Mouse (Mus musculus) midbrain, embryonic 11.5 days (tissue): ENCODE data around the gene Gif. TPM values are rescaled to one million over a fixed set of nuclear protein-coding genes. Genes with fewer than 3 reads are reported as not detected.

Experiments
- ATAC-seq: fragments of 200-750 bp; cut with Nextera tagmentation; 2 replicates; pipeline ENCODE4 v1.8.0; 2017; ENCODE audit warnings: moderate TSS enrichment, moderate library complexity; ENCODE audit not compliant: low FRiP score
- DNase-seq: peaks from one replicate; pipeline ENCODE4 v3.0.0; 2015; ENCODE audit warnings: low spot score; ENCODE audit errors: missing footprints
- H3K27ac ChIP-seq: fragments of 300-500 bp; sonication (generic); 2 replicates; pipeline ENCODE4 v1.5.1; 2014; ENCODE audit warnings: low read depth, low read length
- H3K27me3 ChIP-seq: fragments of 300-500 bp; sonication (generic); 2 replicates; pipeline ENCODE4 v1.6.1; 2014; ENCODE audit warnings: mild to moderate bottlenecking, low read length, moderate library complexity, mixed read lengths; ENCODE audit not compliant: control insufficient read depth, insufficient read depth
- H3K36me3 ChIP-seq: fragments of 300-500 bp; sonication (generic); 2 replicates; pipeline ENCODE4 v1.6.1; 2014; ENCODE audit warnings: mild to moderate bottlenecking, low read length, moderate library complexity, mixed read lengths; ENCODE audit not compliant: control insufficient read depth, insufficient read depth
- H3K4me1 ChIP-seq: fragments of 300-500 bp; sonication (generic); 2 replicates; pipeline ENCODE4 v1.6.1; 2014; ENCODE audit warnings: low read length; ENCODE audit not compliant: control insufficient read depth, insufficient read depth
- H3K4me2 ChIP-seq: fragments of 300-500 bp; sonication (generic); 2 replicates; pipeline ENCODE4 v1.6.1; 2014; ENCODE audit warnings: mild to moderate bottlenecking, moderate library complexity
- H3K4me3 ChIP-seq: fragments of 300-500 bp; sonication (generic); 2 replicates; pipeline ENCODE4 v1.5.1; 2014; ENCODE audit warnings: low read depth, low read length
- H3K9ac ChIP-seq: fragments of 300-500 bp; sonication (generic); 2 replicates; pipeline ENCODE4 v1.6.1; 2014; ENCODE audit warnings: low read length
- H3K9me3 ChIP-seq: fragments of 300-500 bp; sonication (generic); 2 replicates; pipeline ENCODE4 v1.6.1; 2016; ENCODE audit warnings: low read length; ENCODE audit not compliant: control insufficient read depth
- WGBS: fragments of 180-500 bp; shearing (Covaris S2); extraction: QIAGEN DNeasy Blood & Tissue Kit; methylation state at CpG from one replicate; pipeline ENCODE4 v1.1.7; 2014; 5-methylcytosine and 5-hydroxymethylcytosine counted together
- polyA plus RNA-seq: library from polyadenylated mRNA; unstranded; fragments of >200 nt; fragmentation: Nextera tagmentation; extraction: Ambion mirVana; gene quantifications from 2 replicates; pipeline ENCODE4 v1.2.1, GENCODE M21; 2014

Gene Gif
- polyA plus RNA-seq, 1 experiment from 2014 or later, result not detected

DNA sequence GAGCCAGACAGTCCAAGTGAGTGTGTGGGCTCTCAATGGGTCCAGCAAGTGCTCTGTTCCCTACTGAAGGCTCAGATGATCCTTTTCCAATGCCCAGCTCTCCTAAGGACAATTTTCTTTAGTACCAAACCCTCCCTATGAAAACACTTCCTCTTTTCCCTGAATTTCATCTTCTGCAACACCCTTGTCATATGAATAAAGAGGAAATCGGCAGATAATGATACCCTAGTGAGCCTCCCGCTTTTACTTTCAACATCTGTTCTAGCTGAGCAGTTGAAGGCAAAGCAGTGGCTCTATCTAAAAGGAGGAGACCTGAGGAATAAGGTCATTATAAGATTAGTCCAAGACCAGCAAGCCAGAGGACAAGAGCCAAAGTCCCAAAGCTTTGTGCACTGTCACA lies 61.1 kb downstream of the Gif start:
- Histone ChIP-seq H3K27me3 (no peaks in the 10 kb centered on the region), H3K9me3 (no peaks in the 10 kb centered on the region), H3K4me3 (no peak overlapping the region), H3K4me2 (no peak overlapping the region), H3K27ac (no peak overlapping the region), H3K9ac (no peak overlapping the region), H3K4me1 (peaks cover 24% of the 10 kb centered on the region), H3K36me3 (no peaks in the 10 kb centered on the region)
- DNase-seq (no peak), ATAC-seq (no peak)
- 89% methylated on average over 2 of the region's 2 CpGs for WGBS

DNA sequence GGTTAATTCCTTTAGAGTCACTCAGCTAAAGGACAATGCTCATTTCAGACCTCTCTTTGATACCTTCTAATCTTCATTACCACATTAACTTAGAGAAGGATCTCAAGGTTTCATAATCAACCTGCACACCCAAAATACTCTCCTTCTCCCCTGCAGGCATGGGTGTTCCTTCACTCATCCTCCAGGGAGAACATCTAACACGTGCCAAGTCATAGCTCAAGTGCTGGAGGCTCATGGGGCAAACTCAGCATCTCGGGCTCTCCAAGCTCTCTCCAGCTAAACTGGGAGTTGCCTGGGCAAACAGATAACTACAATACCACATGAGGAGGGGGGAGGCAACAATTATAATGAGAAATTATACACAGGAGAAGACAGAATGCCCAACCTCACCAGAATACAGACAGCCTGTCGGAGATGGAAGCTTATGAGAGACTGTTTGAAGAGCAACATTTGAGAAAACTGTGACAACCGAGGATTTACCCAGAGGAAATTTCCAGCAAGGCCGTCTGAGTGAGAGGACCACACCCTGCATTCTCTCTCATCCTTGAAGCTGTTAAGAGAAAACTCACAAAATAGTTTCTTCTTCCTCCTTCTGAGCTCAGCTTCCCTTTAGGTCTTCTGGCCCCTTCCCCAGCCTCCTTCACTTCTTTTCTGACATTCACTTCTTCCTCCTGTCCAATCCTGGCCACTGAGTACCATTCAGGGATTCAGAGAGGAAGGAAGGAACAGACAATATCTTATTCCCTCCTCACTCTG lies 62.8 kb downstream of the Gif start:
- H3K4me3 ChIP-seq, result no peak overlapping the region
- DNase-seq (peak; percentile 84), ATAC-seq (no peak)
- H3K4me2 ChIP-seq, result no peak overlapping the region
- H3K36me3 ChIP-seq, result no peaks in the 10 kb centered on the region
- peaks cover 36% of the 10 kb centered on the region for H3K4me1 ChIP-seq
- H3K27me3 ChIP-seq, result no peaks in the 10 kb centered on the region
- H3K9ac ChIP-seq, result no peak overlapping the region
- 85% methylated on average over 5 of the region's 5 CpGs for WGBS
- no peaks in the 10 kb centered on the region for H3K9me3 ChIP-seq
- no peak overlapping the region for H3K27ac ChIP-seq

DNA sequence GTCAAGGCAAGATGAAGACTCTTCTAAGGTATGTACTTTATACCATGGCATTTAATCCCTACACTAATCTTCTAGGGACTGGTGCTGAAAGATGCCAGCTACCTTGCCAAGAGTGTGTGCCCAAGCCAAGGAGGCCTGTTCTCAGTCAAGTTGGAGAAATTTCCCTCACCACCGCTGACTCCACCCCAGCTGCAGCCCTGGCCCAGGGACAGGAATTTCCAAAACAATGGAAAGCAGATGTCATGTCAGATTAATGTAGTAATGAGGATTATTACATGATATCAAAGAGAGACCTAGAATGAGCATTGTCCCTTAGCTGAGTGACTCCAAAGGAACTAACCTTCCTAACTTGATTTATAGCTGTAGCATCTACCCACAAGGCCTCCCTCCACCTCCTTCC lies 63.5 kb downstream of the Gif start:
- Histone ChIP-seq H3K4me3 (no peak overlapping the region), H3K27ac (no peak overlapping the region; the same call in 1 of the 2 replicates), H3K4me1 (peaks cover 36% of the 10 kb centered on the region), H3K27me3 (no peaks in the 10 kb centered on the region), H3K9ac (no peak overlapping the region), H3K36me3 (no peaks in the 10 kb centered on the region), H3K4me2 (no peak overlapping the region), H3K9me3 (no peaks in the 10 kb centered on the region)
- WGBS, result 83% methylated on average over 1 of the region's 1 CpGs
- DNase-seq, result no peak
- no peak for ATAC-seq

DNA sequence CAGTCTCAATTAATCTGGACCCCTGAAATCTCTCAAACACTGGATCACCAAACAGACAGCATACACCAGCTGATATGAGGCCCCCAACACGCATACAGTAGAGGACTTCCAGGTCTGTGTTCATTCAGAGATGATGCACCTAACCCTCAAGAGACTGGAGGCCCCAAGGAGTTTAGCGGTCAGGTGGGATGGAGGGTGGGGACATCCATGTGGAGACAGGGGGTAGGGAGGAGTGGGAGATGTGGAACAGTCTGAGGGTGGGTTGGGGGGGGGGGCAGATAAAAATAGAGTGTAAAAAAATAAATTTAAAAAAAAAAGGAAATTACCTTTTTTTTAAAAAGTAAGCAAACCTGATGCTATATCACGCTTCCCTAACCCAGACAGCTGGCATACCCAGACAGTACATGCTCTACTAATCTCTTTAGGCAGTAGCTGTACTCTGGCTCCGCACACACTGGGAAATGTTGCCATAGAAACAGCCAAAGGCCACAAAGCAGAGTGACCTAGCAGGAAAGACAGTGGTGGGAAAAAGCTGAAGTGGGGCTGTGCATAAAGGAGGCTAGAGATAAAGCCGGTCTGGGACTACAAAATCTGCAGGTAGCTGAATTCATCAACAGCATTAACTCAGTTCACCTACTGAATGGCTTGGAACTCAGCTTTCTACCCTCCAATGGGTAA lies 64.5 kb downstream of the Gif start:
- H3K36me3 ChIP-seq, result no peaks in the 10 kb centered on the region
- no peak overlapping the region for H3K4me3 ChIP-seq
- DNase-seq (peak; percentile 94), ATAC-seq (peak; percentile 94)
- H3K27me3 ChIP-seq, result no peaks in the 10 kb centered on the region
- no peaks in the 10 kb centered on the region for H3K9me3 ChIP-seq
- H3K9ac ChIP-seq, result 0 out of 2 replicates have a peak overlapping the region, but pooled peaks have one; percentile 3
- peak overlapping the region; percentile 22; the same call in 1 of the 2 replicates for H3K4me2 ChIP-seq
- WGBS, result 22% methylated on average over 5 of the region's 5 CpGs
- peaks cover 36% of the 10 kb centered on the region for H3K4me1 ChIP-seq
- peak overlapping the region; percentile 79 for H3K27ac ChIP-seq

Other genes starting within 250 kb of the Gif start
- 3.9 and 6.4 TPM in 2 replicates for gene Ms4a6b, start 231.0 kb upstream of the Gif start, polyA plus RNA-seq
- 0.21 and 0.40 TPM in 2 replicates for gene Ms4a4d, start 210.8 kb upstream of the Gif start, polyA plus RNA-seq
- gene Ms4a6d, start 142.7 kb upstream of the Gif start, polyA plus RNA-seq, result 2.8 and 4.5 TPM in 2 replicates
- not detected in 2 replicates for gene Ms4a2, start 123.8 kb upstream of the Gif start, polyA plus RNA-seq
- 0.14 TPM in 1 of 2 replicates, not detected in the other for gene Ms4a3, start 106.7 kb upstream of the Gif start, polyA plus RNA-seq
- gene Oosp2, start 87.0 kb upstream of the Gif start, polyA plus RNA-seq, result not detected in 2 replicates
- not detected in 2 replicates for gene Oosp1, start 56.4 kb upstream of the Gif start, polyA plus RNA-seq
- not detected in 2 replicates for gene Oosp3, start 50.5 kb upstream of the Gif start, polyA plus RNA-seq
- 57.2 and 60.8 TPM in 2 replicates for gene Mrpl16, start 22.8 kb downstream of the Gif start, polyA plus RNA-seq
- gene Stx3, start 71.8 kb downstream of the Gif start, polyA plus RNA-seq, result 19.5 and 23.1 TPM in 2 replicates
- gene Olfr1417, start 91.7 kb downstream of the Gif start, polyA plus RNA-seq, result not detected in 2 replicates
- not detected in 2 replicates for gene Olfr1418, start 113.5 kb downstream of the Gif start, polyA plus RNA-seq
- not detected in 2 replicates for gene Olfr1419, start 127.6 kb downstream of the Gif start, polyA plus RNA-seq
- 0.08 TPM in 1 of 2 replicates, not detected in the other for gene Olfr1420, start 139.0 kb downstream of the Gif start, polyA plus RNA-seq
- 30.2 and 30.3 TPM in 2 replicates for gene Patl1, start 164.8 kb downstream of the Gif start, polyA plus RNA-seq
- 5.3 and 6.0 TPM in 2 replicates for gene Osbp, start 218.4 kb downstream of the Gif start, polyA plus RNA-seq